Mouse (Mus musculus): ENCODE results near the gene Capns2. TPM values are rescaled to one million over a fixed set of nuclear protein-coding genes. Genes with fewer than 3 reads are reported as not detected.

The Capns2 gene
- total RNA-seq, 2 experiments from 2014 or later, result 1.4 TPM; not detected in 1

GRCm38 (mm10) chr8:92903488-92904135 is 2.4 kb downstream of the Capns2 start:
- DNase-seq (ENCODE audit: low spot score in 2 of 2), result no peak

GRCm38 (mm10) chr8:92906553-92906952 is 5.3 kb downstream of the Capns2 start:
- no peak for DNase-seq (ENCODE audit: low spot score in 2 of 2)

- DNase-seq (ENCODE audit: low spot score in 2 of 2), result no peak
Measured at GRCm38 (mm10) chr8:92908448-92908847, 7.2 kb downstream of the Capns2 start.

GRCm38 (mm10) chr8:92911477-92911876 is 10.3 kb downstream of the Capns2 start:
- DNase-seq (ENCODE audit: low spot score in 2 of 2), result no peak

- DNase-seq (ENCODE audit: low spot score in 2 of 2), result no peak
Measured at GRCm38 (mm10) chr8:92913396-92913795, 12.2 kb downstream of the Capns2 start.

GRCm38 (mm10) chr8:92916082-92916481 is 14.9 kb downstream of the Capns2 start:
- DNase-seq (ENCODE audit: low spot score in 2 of 2), result no peak

- no peak for DNase-seq (ENCODE audit: low spot score in 2 of 2)
Measured at GRCm38 (mm10) chr8:92921768-92922167, 20.6 kb downstream of the Capns2 start.

- no peak for DNase-seq (ENCODE audit: low spot score in 2 of 2)
Measured at GRCm38 (mm10) chr8:92928986-92929385, 27.8 kb downstream of the Capns2 start.

- no peak for DNase-seq (ENCODE audit: low spot score in 2 of 2)
Measured at GRCm38 (mm10) chr8:92938056-92938455, 36.8 kb downstream of the Capns2 start.

- DNase-seq (ENCODE audit: low spot score in 2 of 2), result no peak
Measured at GRCm38 (mm10) chr8:92949071-92949470, 47.9 kb downstream of the Capns2 start.

- DNase-seq (ENCODE audit: low spot score in 2 of 2), result no peak
Measured at GRCm38 (mm10) chr8:92950639-92951371, 49.6 kb downstream of the Capns2 start.

Small RNA genes lying within 50 kb of the gene (microRNA-seq; reads per million reads assigned to microRNA genes)
- 0 reads per million in 2 experiments for gene Gm22151

Other genes starting within 250 kb of the Capns2 start
- gene Irx6, start 227.1 kb upstream of the Capns2 start, total RNA-seq (2021), result under 1 TPM; 0.16 to 0.33 TPM
- 1 to 10 TPM; 2.8 to 3.8 TPM for gene Mmp2, start 74.1 kb upstream of the Capns2 start, total RNA-seq (2021)
- 10 to 100 TPM in 1 of 2 experiments, 1 to 10 TPM in 1; 7.2 to 11.3 TPM for gene Lpcat2, start 46.1 kb upstream of the Capns2 start, total RNA-seq (2021)
- under 1 TPM; 0.07 to 0.14 TPM for gene Slc6a2, start 58.7 kb downstream of the Capns2 start, total RNA-seq (2021)
- gene Ces1a, start 146.8 kb downstream of the Capns2 start, total RNA-seq (2021), result under 1 TPM; 0.23 to 0.40 TPM
- gene Ces1b, start 178.6 kb downstream of the Capns2 start, total RNA-seq (2021), result not detected
- not detected for gene Ces1c, start 229.9 kb downstream of the Capns2 start, total RNA-seq (2021)